Mouse (Mus musculus) adrenal gland, adult 2 months (tissue): ENCODE data around the gene Zfp367. TPM values are rescaled to one million over a fixed set of nuclear protein-coding genes. Genes with fewer than 3 reads are reported as not detected.

ENCODE experiments used
- DNase-seq: peaks from one replicate; pipeline ENCODE4 v3.0.0; 2021
- long read RNA-seq: library from polyadenylated mRNA; stranded (forward); transcript quantifications from one replicate; pipeline ENCODE4 v2.0.0, GENCODE M21; 2021
- polyA plus RNA-seq: library from polyadenylated mRNA; depleted of rRNA; stranded (reverse); fragments of >200 nt; gene quantifications from 2 replicates; pipeline ENCODE4 v1.2.3, GENCODE M21; 2012; rRNA removed
- total RNA-seq, 2 experiments: library from RNA; stranded (reverse); gene quantifications; 2 replicates each; pipeline ENCODE4 v1.2.3; 2021

Gene Zfp367
- total RNA-seq (10 to 100 TPM; 23.5 to 24.6 TPM), polyA plus RNA-seq (4.9 and 5.2 TPM in 2 replicates)
- long read RNA-seq, transcript Zfp367-204 (5 exons, 641 nt) = major isoform, 11 of 21 reads
- long read RNA-seq, partial matches to known transcripts = 0 of 21 reads
- long read RNA-seq, other reads (novel, unspliced or antisense) = 6 of 21 reads

DNA sequence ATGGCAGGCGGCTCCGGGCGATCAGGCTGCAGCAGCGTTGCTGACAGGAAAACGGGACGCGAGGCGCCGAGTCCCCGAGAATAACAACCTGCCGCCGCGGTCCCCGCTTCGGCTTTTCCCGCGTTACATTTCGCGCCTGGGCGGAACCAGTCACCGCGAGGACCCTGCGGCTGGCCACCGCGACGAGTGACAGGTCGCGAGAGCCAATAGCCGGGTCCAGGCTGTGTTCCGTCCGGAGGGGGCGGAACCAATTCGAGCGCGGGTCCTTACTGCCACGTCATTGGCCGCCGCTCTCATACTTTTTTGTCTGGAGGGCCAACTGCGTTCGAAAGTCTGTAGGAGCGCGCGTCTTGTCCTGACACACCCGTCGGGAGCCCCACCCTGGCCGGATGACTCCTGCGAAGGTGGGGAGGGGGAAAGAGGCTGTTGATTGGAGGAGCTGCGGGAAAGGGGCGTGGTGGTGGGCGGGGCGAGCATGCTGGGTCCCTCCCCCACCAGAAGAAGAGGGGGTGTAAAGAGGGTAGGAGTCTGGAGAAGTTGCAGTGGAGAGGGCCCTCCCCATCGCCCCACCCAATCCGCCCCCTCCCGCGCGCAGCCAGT, at the start of gene Zfp367:
Zfp367 (minus strand) TSS at position 120 of the 600 bp plus-strand sequence.
- peak; percentile 99 for DNase-seq

- no peak for DNase-seq
Measured at GRCm38 (mm10) chr13:64200911-64201310, 47.9 kb upstream of the Zfp367 start.

GRCm38 (mm10) chr13:64198310-64198709, 45.3 kb upstream of the Zfp367 start:
- no peak for DNase-seq

- no peak for DNase-seq
Measured at GRCm38 (mm10) chr13:64197899-64198298, 44.9 kb upstream of the Zfp367 start.

GRCm38 (mm10) chr13:64187065-64187464, 34.1 kb upstream of the Zfp367 start:
- DNase-seq = no peak

GRCm38 (mm10) chr13:64186516-64186915, 33.5 kb upstream of the Zfp367 start:
- DNase-seq = peak; percentile 65

DNA sequence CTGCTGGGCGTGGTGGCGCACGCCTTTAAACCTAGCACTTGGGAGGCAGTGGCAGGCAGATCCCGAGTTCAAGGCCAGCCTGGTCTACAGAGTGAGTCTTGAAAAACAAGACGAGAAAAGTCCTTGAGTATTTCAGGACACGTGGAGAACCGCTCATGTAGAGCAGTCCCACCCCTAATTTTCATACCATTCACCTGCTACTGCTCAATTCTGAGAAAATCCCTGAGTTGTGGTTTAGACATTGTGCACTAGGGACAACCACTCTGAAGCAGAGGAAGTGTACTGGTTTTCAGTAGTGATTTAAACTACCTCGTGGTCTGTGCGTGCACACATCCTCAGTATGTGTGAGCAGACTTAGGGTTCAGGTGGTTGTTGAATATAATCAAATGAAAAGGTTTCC, 32.6 kb upstream of the Zfp367 start:
- no peak for DNase-seq

DNA sequence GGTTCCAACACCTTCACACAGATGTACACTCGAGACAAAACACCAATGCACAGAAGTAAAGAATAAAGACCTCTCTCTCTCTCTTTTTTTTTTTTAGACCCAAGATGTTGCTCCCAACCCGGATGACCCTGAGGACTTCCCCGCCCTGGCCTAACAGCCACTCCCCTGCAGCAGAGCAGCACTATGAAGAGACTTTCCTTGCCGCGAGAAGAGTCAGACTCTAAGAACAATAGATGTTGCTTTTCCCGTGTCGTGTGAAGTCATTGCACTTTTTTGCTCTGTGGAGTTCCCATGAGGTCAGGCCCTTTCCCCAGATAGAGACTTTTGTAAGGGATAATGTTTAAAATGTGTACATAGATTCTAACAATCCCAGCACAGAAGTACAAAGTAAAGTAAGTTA, 32.2 kb upstream of the Zfp367 start:
- no peak for DNase-seq

- no peak for DNase-seq
Measured at GRCm38 (mm10) chr13:64184361-64184760, 31.4 kb upstream of the Zfp367 start.

- no peak for DNase-seq
Measured at GRCm38 (mm10) chr13:64183583-64183982, 30.6 kb upstream of the Zfp367 start.

GRCm38 (mm10) chr13:64182091-64182490, 29.1 kb upstream of the Zfp367 start:
- DNase-seq = no peak

- peak; percentile 79 for DNase-seq
Measured at GRCm38 (mm10) chr13:64180888-64181287, 27.9 kb upstream of the Zfp367 start.

DNA sequence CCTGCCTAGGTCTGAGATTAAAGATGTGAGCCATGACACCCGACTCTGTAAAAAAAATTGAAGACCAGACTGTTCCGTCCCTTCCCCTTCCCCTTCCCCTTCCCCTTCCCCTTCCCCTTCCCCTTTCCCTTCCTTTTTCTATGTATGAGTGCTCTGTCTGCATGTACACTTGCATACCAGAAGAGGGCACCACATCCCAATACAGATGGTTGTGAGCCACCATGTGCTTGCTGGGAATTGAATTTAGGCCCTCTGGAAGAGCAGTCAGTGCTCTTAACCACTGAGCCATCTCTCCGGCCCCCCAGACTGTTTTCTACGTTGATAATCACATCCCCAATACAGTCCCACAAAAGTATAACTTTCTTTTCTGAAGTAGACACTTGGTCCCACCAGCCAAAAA, 27.3 kb upstream of the Zfp367 start:
- DNase-seq = no peak

DNA sequence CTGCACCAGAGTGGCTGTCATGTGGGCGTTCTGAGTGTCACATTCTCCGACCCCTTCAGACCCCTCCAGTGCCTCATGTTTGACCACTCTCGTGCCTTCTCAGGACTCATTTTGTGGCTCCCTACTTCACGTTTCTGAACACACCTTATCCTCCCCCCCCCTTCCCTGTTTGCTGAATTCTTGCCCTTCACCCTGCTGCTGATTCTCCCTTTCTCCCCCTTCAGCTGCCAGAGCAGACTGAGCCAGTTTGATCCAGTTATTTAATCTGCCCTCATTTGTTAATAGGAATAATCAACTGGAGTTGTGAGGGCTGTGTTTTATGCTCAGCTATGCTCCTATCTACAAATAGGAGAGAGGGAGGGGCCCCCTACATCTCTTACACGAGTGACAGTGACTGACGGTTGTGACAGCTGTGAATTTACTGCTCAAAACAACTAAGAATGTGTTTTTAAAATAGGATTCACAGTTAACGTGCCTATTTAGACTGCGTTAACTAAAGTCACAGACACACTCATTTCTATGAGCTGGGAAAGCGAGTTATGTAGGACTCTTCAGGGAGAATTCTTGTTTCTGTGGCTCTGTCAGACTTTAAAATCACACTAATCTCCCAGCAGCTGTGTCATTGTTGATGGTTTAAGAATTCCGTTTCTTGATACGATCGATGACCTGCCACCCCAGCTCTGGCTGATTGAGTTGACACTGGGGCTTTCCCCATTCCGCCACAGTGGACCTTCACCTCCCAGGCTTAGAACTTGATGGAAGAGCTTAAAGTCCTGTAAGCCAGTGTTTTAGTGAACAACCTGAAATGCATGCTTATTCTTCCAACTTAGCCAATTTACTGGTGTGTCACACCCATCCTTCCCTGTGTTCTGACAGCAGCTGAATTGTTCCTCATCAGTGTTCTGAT, 26.0 kb upstream of the Zfp367 start:
- DNase-seq = no peak

DNA sequence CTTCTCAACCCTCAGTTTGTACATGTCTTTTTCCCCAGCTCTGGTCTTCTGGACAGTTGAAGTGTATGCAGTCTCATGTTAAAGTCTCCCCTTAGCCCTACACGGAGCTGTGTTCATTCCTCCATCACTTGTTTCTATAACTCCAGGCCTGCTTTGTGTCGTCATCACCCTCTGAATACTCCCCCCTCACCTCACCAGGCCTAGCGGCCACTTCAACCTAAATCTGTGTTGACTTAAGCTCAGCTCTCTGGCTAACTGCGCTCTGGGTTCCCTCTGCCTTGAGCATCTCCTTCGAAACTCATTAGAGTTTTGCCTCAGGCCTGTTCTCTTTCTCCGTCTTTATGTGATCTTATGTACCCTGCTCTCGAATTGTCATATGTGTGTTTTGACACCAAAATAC, 25.0 kb upstream of the Zfp367 start:
- no peak for DNase-seq

GRCm38 (mm10) chr13:64169746-64170145, 16.7 kb upstream of the Zfp367 start:
- no peak for DNase-seq

DNA sequence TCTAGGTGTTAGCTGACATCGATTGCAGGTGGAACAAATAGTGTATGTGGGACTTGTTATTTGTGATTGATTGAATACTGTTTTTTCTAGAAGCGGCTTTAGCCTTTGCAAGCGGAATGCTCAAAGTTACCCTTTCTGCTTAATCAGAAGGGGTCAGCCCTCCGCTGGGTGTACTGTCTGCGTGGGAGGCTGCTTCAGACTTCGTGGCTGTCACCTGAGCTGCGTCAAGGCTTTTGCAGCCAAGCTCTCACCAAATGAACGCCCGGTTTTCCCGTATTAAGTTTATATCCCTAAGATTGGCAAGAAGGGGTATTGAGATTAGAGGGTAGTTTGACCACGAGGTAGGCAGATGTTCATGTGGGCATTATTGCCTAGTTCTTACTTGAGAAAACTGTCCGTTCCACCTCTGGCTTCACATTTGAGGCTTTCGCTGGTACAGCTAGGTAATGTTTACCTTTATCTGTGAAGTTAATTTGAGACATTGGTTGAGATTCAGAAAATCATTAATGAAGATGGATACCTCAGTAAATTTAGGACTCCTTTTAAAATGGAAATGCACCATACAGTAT, 10.2 kb upstream of the Zfp367 start:
- no peak for DNase-seq

- DNase-seq = no peak
Measured at GRCm38 (mm10) chr13:64162626-64163025, 9.6 kb upstream of the Zfp367 start.

DNA sequence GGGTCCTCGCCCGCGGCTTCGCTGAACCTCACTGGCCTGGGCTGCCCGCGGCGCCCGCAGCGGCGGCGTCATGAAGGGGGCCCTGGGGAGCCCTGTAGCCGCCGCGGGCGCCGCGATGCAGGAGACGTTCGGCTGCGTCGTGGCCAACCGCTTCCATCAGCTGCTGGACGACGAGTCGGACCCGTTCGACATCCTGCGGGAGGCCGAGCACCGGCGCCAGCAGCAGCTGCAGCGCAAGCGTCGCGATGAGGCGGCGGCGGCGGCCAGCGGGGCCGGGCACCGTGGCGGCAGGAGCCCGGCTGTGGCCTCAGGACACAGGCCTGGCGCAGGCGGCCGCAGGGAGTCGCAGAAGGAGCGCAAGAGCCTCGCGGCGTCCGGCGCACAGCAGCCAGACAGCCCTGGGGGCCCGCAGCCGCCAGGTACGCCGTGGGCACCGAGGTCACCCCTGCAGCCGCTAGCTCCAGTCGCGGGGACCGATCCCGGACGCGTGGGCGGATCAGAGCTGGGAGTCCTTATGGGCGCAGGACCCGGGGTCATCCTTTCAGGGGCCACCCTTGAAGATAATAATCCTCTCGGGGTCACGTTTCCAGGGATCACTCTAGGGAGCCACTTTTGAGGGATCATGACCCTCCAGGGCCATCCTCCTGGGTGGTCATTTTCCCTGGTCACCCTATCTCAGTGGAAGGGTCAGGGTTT, 9.1 kb upstream of the Zfp367 start:
- DNase-seq = no peak

GRCm38 (mm10) chr13:64161548-64161915, 8.5 kb upstream of the Zfp367 start, which contains the start of gene Habp4:
TSS of gene Habp4 (plus strand) at chr13:64161824.
- DNase-seq = peak; percentile 99

DNA sequence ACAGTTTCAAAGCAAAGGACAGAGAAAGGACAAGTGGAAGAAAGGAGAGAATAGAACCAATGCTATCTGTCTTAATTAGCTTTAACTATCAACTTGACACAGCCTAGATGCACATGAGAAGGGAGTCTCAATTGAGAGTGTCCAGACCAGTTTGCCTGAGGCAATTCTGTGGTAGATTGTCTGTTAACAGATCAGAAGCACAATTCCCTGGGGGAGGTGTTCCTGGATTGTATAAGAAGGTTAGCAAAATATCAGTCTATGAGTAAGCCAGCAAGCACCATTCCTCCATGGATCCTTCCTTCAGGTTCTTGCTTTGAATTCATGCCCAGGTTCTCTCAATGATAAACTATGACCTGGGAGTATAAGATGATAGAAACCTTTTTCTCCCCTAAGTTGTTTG, 4.0 kb upstream of the Zfp367 start:
- DNase-seq = no peak

GRCm38 (mm10) chr13:64155171-64155571, 2.2 kb upstream of the Zfp367 start:
- DNase-seq = no peak
